Mouse (Mus musculus): ENCODE measurements around the gene Hnrnpu. TPM values are rescaled to one million over a fixed set of nuclear protein-coding genes. Genes with fewer than 3 reads are reported as not detected.
"Not testable (repeated sequence)": the region's sequence is repeated elsewhere in the genome, so short reads cannot be mapped to it uniquely, and the experiment has no call there.

The Hnrnpu gene
- total RNA-seq, 2 experiments from 2014 or later = 135 to 140 TPM

DNA sequence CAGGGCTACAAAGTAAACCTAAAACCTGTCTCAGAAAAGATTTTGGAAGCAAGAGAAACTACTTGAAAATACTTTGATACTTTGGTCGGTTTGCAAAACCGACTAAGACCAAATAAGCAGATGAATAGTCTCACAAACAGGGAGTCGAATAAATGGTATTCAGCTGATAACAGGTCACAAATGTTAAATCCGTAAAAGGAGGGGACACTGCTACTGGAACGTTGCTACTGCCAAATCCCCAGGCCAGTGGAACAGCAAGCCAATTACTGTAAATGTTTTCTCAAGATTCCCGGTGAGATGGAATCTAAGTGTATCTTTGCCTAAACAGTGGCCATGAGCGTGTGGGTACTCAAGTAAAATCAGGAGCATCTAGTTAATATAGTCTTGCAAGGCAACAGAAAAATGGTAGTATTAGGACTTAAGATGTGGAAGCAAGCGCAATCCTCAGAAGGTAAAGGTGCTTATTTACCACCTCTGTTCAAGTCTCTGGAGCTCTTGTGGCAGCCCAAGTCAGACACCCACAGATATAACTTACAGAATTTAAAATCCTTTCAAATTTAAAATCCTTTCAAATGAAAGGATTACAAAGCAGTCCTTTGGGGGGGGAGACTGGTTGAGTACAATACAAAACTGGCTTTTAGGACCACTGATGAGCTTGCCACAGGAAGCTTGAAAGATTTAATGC, 17.4 kb downstream of the Hnrnpu start:
- intact Hi-C loops (cut with DNase I) = no loop called here

DNA sequence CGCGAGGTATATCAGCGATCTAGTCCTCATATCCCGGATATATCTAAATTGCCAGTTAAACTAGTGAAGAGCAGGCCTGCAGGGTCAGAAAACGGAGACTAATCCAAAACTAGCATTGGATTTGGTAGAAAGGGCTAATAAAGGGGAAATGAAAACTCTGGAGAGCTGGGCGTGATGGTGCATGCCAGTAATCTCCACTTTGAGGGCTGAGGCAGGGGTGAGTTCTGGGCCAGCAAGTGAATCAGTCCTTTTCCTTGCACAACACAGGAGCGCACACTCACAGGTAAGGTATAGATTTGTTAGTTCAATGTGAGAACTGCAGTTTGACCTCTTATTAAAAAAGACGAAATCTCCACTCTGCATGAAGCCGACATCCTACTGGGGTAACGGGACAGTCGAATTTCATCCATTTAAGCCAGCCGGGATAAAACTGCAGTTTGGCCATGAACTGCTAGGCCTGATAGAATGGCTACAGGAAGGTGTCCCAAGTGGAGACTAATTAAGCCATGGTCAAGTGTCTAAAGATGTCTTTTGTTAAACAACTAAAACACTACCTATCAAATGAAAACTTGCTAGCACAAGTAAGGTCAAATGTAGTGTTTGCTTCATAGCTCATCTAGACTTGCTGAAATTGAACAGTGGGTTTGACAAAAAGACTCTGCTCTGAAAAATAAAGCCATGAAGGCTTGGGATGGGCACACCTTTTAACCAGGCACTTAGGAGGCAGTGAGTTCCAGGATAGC, 18.1 kb downstream of the Hnrnpu start:
- H3K27ac ChIP-seq = peak overlapping the region; percentile 100
- intact Hi-C loops (cut with DNase I) = no loop called here
- TF ChIP-seq CTCF (IDR thresholded peaks at IDR 0.05) = no peak
- peak overlapping the region; percentile 94 for H3K4me3 ChIP-seq
- DNase-seq = peak; percentile 48

More for the DNA sequence above, 17.4 kb downstream of the Hnrnpu start:
- Histone ChIP-seq H3K4me3 (peak overlapping the region; percentile 94), H3K27ac (peak overlapping the region; percentile 100)
- no peak for TF ChIP-seq CTCF (IDR thresholded peaks at IDR 0.05)
- no peak for DNase-seq

- Histone ChIP-seq H3K27ac (peak within 1 kb of the TSS; percentile 100), H3K4me3 (peak within 1 kb of the TSS; percentile 94)
- TF ChIP-seq CTCF (IDR thresholded peaks at IDR 0.05) = no peak
- DNase-seq = peak; percentile 98
- intact Hi-C loops (cut with DNase I) = loop anchor here (1.0 kb wide), 2 partner anchors 18 to 88 kb away; partner anchors contain the start of gene Efcab2
Measured at GRCm38 (mm10) chr1:178318389-178319184, 19.0 kb downstream of the Hnrnpu start, which contains the start of gene Cox20. Cox20 (plus strand) TSS chr1:178319130.

DNA sequence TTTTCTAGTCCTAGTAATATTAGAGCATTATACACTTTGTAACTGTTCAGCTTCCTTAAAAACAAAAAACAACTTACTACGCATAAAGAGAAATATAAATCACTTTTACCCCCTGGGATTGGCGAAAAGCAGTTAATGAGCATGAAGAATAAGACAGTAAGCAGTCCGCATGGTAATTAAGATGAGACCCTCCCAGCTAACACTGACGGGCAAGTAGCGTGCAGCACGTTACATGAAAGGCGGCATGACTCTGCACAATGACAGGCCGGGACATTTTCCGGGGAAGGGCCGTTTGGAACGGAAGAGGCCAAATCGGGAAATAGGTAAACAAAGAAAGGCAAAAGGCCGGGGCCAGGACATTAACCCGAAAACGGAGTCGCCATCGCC, 19.6 kb downstream of the Hnrnpu start:
- peak overlapping the region; percentile 100 for H3K27ac ChIP-seq
- peak overlapping the region; percentile 94 for H3K4me3 ChIP-seq
- intact Hi-C loops (cut with DNase I) = loop anchor here (1.0 kb wide), 2 partner anchors 18 to 88 kb away; partner anchors contain the start of gene Efcab2
- no peak for TF ChIP-seq CTCF (IDR thresholded peaks at IDR 0.05)
- no peak for DNase-seq

DNA sequence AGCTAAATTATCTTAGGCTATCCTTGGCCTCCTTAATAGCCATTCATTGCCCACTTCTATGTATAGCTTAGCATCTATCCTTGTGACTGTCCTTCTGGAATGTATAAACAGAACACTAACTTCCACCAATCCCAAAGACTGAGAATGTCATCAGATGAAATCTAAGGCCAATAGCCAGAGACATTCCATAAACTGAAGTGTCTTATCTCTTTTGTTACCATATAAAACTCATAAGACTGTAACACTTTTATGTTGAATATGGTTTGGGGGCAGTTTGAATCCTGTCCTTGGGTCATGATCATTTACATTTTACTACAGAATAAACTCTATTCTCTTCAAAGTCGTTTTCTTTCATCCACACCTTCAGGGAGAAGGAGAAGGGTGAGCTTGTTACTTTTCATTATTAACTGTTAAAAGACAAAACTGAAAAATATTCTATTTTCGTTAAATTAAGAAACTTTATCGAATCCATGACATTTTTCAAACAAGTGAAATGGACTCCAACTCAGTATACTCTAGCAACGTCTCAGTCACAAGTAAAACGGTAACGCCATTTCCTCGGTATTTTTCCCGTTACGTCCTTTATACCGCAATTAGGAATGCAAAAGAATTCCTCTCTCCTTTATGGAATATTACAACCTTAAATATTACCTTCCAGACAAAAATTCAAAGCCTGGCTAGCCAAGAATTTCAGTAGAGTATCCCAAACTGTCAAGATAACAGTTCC, 20.2 kb downstream of the Hnrnpu start:
- peak overlapping the region; percentile 94 for H3K4me3 ChIP-seq
- H3K27ac ChIP-seq = peak overlapping the region; percentile 100
- no peak for TF ChIP-seq CTCF (IDR thresholded peaks at IDR 0.05)
- intact Hi-C loops (cut with DNase I) = loop anchor here (1.0 kb wide), 2 partner anchors 19 to 89 kb away; partner anchors contain the start of gene Efcab2
- no peak for DNase-seq

DNA sequence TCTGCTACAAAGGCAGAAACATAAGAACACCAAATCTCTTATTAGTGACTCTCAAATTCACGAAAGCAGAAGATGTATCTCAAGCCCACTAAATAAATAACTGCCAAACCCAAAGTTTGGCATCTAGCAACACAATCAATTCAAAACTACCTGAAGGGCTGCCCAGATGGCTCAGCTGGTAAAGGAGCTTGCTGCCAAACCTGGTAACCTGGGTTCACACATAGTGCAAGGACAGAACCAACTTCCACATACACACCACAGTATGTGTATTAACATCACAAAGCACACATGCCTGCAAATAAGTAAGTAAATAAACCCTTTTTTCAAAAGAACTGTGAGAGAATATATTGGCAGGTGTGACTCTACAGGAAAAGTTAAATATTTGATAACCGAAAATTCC, 23.4 kb downstream of the Hnrnpu start:
- TF ChIP-seq CTCF (IDR thresholded peaks at IDR 0.05) = no peak
- Histone ChIP-seq H3K27ac (no peak overlapping the region; the same call in 1 of the 2 replicates), H3K4me3 (no peak overlapping the region)
- no peak for DNase-seq
- intact Hi-C loops (cut with DNase I) = no loop called here

DNA sequence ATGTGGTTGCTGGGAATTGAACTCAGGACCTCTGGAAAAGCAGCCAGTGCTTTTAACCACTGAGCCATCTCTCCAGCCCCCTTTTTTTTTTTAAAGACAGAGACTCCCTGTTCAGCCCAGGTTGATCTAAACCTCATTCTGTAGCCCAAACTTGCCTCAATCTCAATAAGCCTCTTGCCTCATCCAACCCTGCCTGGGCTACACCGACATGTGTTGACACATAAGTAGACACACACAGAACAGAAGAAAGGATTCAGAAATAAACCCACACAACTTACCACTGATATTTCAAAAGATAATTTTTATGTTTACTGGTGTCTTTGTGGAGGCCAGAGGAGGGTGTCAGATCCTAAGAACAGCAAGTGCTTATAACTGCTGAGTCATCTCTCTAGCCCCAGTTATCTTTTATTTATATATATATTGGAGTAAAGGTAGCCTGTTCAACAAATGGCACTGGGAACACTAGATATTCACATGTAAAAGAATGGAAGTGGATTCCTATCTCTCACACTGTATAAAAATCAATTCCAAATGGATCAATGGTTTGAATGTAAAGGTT, 24.5 kb downstream of the Hnrnpu start:
- Histone ChIP-seq H3K4me3 (no peak overlapping the region), H3K27ac (no peak overlapping the region)
- DNase-seq = no peak
- intact Hi-C loops (cut with DNase I) = no loop called here
- no peak for TF ChIP-seq CTCF (IDR thresholded peaks at IDR 0.05)

DNA sequence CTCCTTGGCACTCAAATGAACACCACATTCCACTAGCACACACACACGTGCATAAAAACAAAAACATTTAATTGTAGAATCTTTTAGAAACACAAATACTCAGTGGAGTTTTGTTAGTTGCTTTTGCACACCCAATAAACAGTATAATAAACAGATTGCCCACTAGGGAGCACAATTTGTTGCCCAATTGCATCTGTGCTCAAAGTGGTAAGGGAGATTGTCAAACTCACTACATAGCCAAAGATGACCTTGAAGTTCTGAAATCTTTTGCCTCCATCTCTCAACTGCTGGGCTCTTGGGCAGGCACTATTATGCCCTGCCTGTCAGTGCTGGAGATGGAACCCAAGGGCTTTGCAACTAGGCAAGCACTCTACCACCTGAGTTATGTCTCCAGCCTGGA, 27.5 kb downstream of the Hnrnpu start:
- Histone ChIP-seq H3K4me3 (no peak overlapping the region), H3K27ac (no peak overlapping the region)
- no peak for DNase-seq
- intact Hi-C loops (cut with DNase I) = loop anchor here (1.0 kb wide), 2 partner anchors 139 to 153 kb away; no protein-coding TSS in a partner anchor
- peak; percentile 59 for TF ChIP-seq CTCF (IDR thresholded peaks at IDR 0.05)

DNA sequence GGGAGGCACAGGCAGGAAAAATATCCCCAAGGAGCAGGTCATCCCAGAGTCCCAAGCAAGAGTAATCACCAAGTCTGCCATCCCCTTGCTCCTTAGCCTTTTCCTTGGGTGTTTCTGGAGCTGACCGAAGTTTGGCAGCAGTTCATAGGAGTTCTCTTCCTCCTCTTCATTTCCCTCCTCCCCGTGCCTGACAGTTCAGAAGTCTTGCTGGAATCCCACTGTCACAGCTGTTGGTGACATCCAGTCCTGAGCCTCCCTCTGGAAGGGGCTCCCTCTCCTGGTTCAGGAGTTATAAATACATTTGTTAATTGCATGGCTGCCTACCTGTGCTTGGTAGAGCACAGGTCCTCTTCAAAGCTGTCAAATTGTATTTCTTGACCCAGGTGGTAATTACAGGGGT, 28.1 kb downstream of the Hnrnpu start:
- no peak overlapping the region for H3K27ac ChIP-seq
- no peak for TF ChIP-seq CTCF (IDR thresholded peaks at IDR 0.05)
- H3K4me3 ChIP-seq = no peak overlapping the region
- intact Hi-C loops (cut with DNase I) = no loop called here
- no peak for DNase-seq

DNA sequence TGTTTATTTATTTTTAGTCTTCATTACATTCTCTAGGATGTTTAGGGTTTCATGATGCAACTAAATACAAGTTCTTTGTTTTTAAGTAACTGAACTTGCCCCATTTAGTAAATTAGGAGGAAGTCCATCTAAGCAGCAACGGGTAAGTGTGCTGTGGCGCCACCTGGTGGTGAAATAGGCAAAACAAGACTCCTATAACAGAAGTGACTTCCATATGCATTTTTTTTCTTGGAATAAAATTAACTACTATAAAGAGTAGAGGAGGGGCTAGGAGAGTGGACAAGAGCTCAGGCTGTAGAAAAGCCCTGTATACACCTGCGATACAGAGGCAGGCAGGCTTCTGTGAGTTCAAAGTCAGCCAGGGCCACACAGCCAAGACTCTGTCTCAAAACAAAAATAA, 34.2 kb downstream of the Hnrnpu start:
- peak; percentile 92 for TF ChIP-seq CTCF (IDR thresholded peaks at IDR 0.05)
- DNase-seq = peak; percentile 79
- intact Hi-C loops (cut with DNase I) = loop anchor here (1.0 to 2.0 kb wide), 2 partner anchors 61 to 156 kb away; no protein-coding TSS in a partner anchor
- Histone ChIP-seq H3K27ac (no peak overlapping the region), H3K4me3 (no peak overlapping the region)

DNA sequence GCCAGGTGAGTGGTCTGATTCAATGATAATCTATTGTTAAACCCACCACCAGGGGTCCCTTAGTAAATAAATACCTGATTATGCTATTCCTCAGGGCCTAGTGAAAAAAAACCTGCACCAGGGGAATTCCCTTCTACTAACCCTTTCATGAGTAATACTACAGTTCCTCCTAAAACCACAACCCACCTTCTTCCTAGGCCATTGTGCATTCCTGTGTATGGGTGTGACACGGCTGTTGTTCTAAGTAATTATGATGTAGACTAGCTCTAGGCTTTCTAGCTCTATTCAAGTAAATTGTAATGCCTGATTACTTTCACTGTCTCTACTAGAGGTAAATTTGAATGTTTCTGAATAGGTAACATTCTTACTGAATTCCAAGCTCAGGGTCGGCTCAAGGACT, 36.3 kb downstream of the Hnrnpu start:
- H3K4me3 ChIP-seq; intact Hi-C loops (cut with DNase I); H3K27ac ChIP-seq; DNase-seq: not testable (repeated sequence)

- H3K4me3 ChIP-seq = no peak overlapping the region
- intact Hi-C loops (cut with DNase I) = no loop called here
- no peak for TF ChIP-seq CTCF (IDR thresholded peaks at IDR 0.05)
- H3K27ac ChIP-seq = no peak overlapping the region
- no peak for DNase-seq
Measured at GRCm38 (mm10) chr1:178294051-178294450, 43.5 kb downstream of the Hnrnpu start.
